Mouse (Mus musculus) MEL (cell line): ENCODE data around the gene Stmn1. TPM values are rescaled to one million over a fixed set of nuclear protein-coding genes. Genes with fewer than 3 reads are reported as not detected.
A peak's percentile ranks its signal among the peaks of the same experiment; 100 is the strongest.

Experiments
- DNase-seq: peaks from one replicate; pipeline ENCODE4 v3.0.0; 2011; ENCODE audit warnings: low read depth, low spot score
- H3K27ac ChIP-seq: 2 replicates; pipeline ENCODE4 v1.5.1; 2012; ENCODE audit warnings: low read depth, mild to moderate bottlenecking, control low read depth, low read length, moderate library complexity; ENCODE audit not compliant: control insufficient read depth
- H3K27me3 ChIP-seq, 2 experiments: fragments of 150-350 bp in 1 of 2; sonication (generic) in 1 of 2; 2 replicates each; pipeline ENCODE4 v1.6.1; 2012; ENCODE audit warnings: low read length in 2 of 2, mild to moderate bottlenecking in 2 of 2, improper control_type of control experiment in 1 of 2, moderate library complexity in 1 of 2; ENCODE audit not compliant: insufficient read depth in 2 of 2, control insufficient read depth in 1 of 2
- H3K36me3 ChIP-seq, 2 experiments: 2 replicates each; pipeline ENCODE4 v1.6.1; 2012 to 2014; ENCODE audit warnings: low read length in 2 of 2, improper control_type of control experiment in 1 of 2, inconsistent platforms in 1 of 2, mild to moderate bottlenecking in 1 of 2; ENCODE audit not compliant: insufficient read depth in 2 of 2, control insufficient read depth in 1 of 2
- H3K4me1 ChIP-seq, 2 experiments: fragments of 150-350 bp in 1 of 2; sonication (generic) in 1 of 2; 2 replicates each; pipeline ENCODE4 v1.6.1; 2012; ENCODE audit warnings: low read length in 2 of 2, improper control_type of control experiment in 1 of 2, mild to moderate bottlenecking in 1 of 2; ENCODE audit not compliant: insufficient read depth in 2 of 2, control insufficient read depth in 1 of 2
- H3K4me3 ChIP-seq, 2 experiments: fragments of 150-350 bp in 1 of 2; sonication (generic) in 1 of 2; 2 replicates each; pipeline ENCODE4 v1.5.1; 2012; ENCODE audit warnings: low read depth in 2 of 2, low read length in 2 of 2, mild to moderate bottlenecking in 2 of 2, moderate library complexity in 2 of 2, control low read depth in 1 of 2, improper control_type of control experiment in 1 of 2; ENCODE audit not compliant: control insufficient read depth in 1 of 2, insufficient read depth in 1 of 2
- H3K79me2 ChIP-seq: 2 replicates; pipeline ENCODE4 v1.6.1; 2012; ENCODE audit warnings: mild to moderate bottlenecking, low read length, moderate library complexity; ENCODE audit not compliant: control insufficient read depth, poor library complexity, insufficient read depth
- H3K9ac ChIP-seq: 2 replicates; pipeline ENCODE4 v1.6.1; 2012; ENCODE audit warnings: low read depth, mild to moderate bottlenecking, control low read depth, low read length, moderate library complexity; ENCODE audit not compliant: control insufficient read depth, poor library complexity, severe bottlenecking
- H3K9me3 ChIP-seq: fragments of 150-350 bp; sonication (generic); replicated peaks from 2 replicates; pipeline ENCODE4 v1.6.1; 2012; ENCODE audit warnings: mild to moderate bottlenecking, low read length, improper control_type of control experiment, moderate library complexity; ENCODE audit not compliant: insufficient read depth
- BHLHE40 ChIP-seq: IDR thresholded peaks from 2 replicates; pipeline ENCODE4 v1.6.1; 2012; ENCODE audit warnings: low read depth, mild to moderate bottlenecking, inconsistent platforms, low read length, improper control_type of control experiment, borderline replicate concordance
- CHD1 ChIP-seq: IDR thresholded peaks from 2 replicates; pipeline ENCODE4 v1.6.1; 2012; ENCODE audit warnings: low read depth, mild to moderate bottlenecking, inconsistent platforms, low read length, improper control_type of control experiment
- CHD2 ChIP-seq: IDR thresholded peaks from 2 replicates; pipeline ENCODE4 v1.6.1; 2011; ENCODE audit warnings: low read length, improper control_type of control experiment
- ELF1 ChIP-seq: IDR thresholded peaks from 2 replicates; pipeline ENCODE4 v1.6.1; 2014; ENCODE audit warnings: low read depth, mild to moderate bottlenecking, inconsistent platforms, low read length, improper control_type of control experiment, moderate library complexity
- EP300 ChIP-seq, 2 experiments: IDR thresholded peaks; 2 replicates each; pipeline ENCODE4 v1.6.1; 2011; ENCODE audit warnings: improper control_type of control experiment in 2 of 2, low read length in 2 of 2, low read depth in 1 of 2, mild to moderate bottlenecking in 1 of 2
- ETS1 ChIP-seq: IDR thresholded peaks from 2 replicates; pipeline ENCODE4 v1.6.1; 2012; ENCODE audit warnings: low read depth, mild to moderate bottlenecking, inconsistent platforms, low read length, improper control_type of control experiment, moderate library complexity
- GABPA ChIP-seq: IDR thresholded peaks from 2 replicates; pipeline ENCODE4 v1.6.1; 2012; ENCODE audit warnings: low read depth, mild to moderate bottlenecking, inconsistent platforms, low read length, improper control_type of control experiment, moderate library complexity
- HCFC1 ChIP-seq: IDR thresholded peaks from 2 replicates; pipeline ENCODE4 v1.6.1; 2012; ENCODE audit warnings: low read depth, mild to moderate bottlenecking, inconsistent platforms, low read length, improper control_type of control experiment, moderate library complexity
- JUND ChIP-seq: IDR thresholded peaks from 2 replicates; pipeline ENCODE4 v1.6.1; 2011; ENCODE audit warnings: low read depth, mild to moderate bottlenecking, improper control_type of control experiment, low read length
- MAX ChIP-seq: IDR thresholded peaks from 2 replicates; pipeline ENCODE4 v1.6.1; 2011; ENCODE audit warnings: low read length, improper control_type of control experiment
- MAZ ChIP-seq: IDR thresholded peaks from 2 replicates; pipeline ENCODE4 v1.6.1; 2012; ENCODE audit warnings: low read depth, mild to moderate bottlenecking, inconsistent platforms, low read length, improper control_type of control experiment
- MYB ChIP-seq: IDR thresholded peaks from 2 replicates; pipeline ENCODE4 v1.6.1; 2011; ENCODE audit warnings: mild to moderate bottlenecking, low read depth, low read length, improper control_type of control experiment
- MYC ChIP-seq: IDR thresholded peaks from 2 replicates; pipeline ENCODE4 v1.6.1; 2011; ENCODE audit warnings: low read depth, mild to moderate bottlenecking, low read length, improper control_type of control experiment, moderate library complexity
- NELFE ChIP-seq: IDR thresholded peaks from 2 replicates; pipeline ENCODE4 v1.6.1; 2011; ENCODE audit warnings: low read depth, low read length, improper control_type of control experiment
- NRF1 ChIP-seq: IDR thresholded peaks from 2 replicates; pipeline ENCODE4 v1.6.1; 2014; ENCODE audit warnings: low read depth, mild to moderate bottlenecking, inconsistent platforms, low read length, improper control_type of control experiment, moderate library complexity; ENCODE audit not compliant: poor library complexity, insufficient read depth, severe bottlenecking
- POLR2A ChIP-seq, 2 experiments: IDR thresholded peaks; 2 replicates each; pipeline ENCODE4 v1.6.1; 2011 to 2012; ENCODE audit warnings: low read length in 2 of 2, mild to moderate bottlenecking in 2 of 2, control low read depth in 1 of 2, improper control_type of control experiment in 1 of 2, low read depth in 1 of 2, moderate library complexity in 1 of 2; ENCODE audit not compliant: control insufficient read depth in 1 of 2, insufficient read depth in 1 of 2, poor library complexity in 1 of 2
- POLR2AphosphoS2 ChIP-seq: IDR thresholded peaks from 2 replicates; pipeline ENCODE4 v1.6.1; 2011; ENCODE audit warnings: low read length, improper control_type of control experiment
- RAD21 ChIP-seq: IDR thresholded peaks from 2 replicates; pipeline ENCODE4 v1.6.1; 2011; ENCODE audit warnings: mild to moderate bottlenecking, low read depth, low read length, improper control_type of control experiment
- RCOR1 ChIP-seq: IDR thresholded peaks from 2 replicates; pipeline ENCODE4 v1.6.1; 2012; ENCODE audit warnings: low read depth, mild to moderate bottlenecking, inconsistent platforms, low read length, improper control_type of control experiment
- TAL1 ChIP-seq: IDR thresholded peaks from 2 replicates; pipeline ENCODE4 v1.6.1; 2012; ENCODE audit warnings: mild to moderate bottlenecking, inconsistent platforms, low read length, moderate library complexity, mixed read lengths
- USF1 ChIP-seq: IDR thresholded peaks from 2 replicates; pipeline ENCODE4 v1.6.1; 2014; ENCODE audit warnings: low read depth, mild to moderate bottlenecking, inconsistent platforms, low read length, improper control_type of control experiment, moderate library complexity
- ZC3H11A ChIP-seq: IDR thresholded peaks from 2 replicates; pipeline ENCODE4 v1.6.1; 2012; ENCODE audit warnings: low read depth, mild to moderate bottlenecking, inconsistent platforms, low read length, improper control_type of control experiment
- ZKSCAN1 ChIP-seq: IDR thresholded peaks from 2 replicates; pipeline ENCODE4 v1.6.1; 2012; ENCODE audit warnings: low read depth, mild to moderate bottlenecking, inconsistent platforms, low read length, improper control_type of control experiment, moderate library complexity
- ZNF384 ChIP-seq: IDR thresholded peaks from 2 replicates; pipeline ENCODE4 v1.6.1; 2012; ENCODE audit warnings: low read depth, mild to moderate bottlenecking, inconsistent platforms, low read length, improper control_type of control experiment
- polyA plus RNA-seq, 2 experiments: library from polyadenylated mRNA; stranded (reverse) in 1 of 2; unstranded in 1 of 2; fragments of >175 nt in 1 of 2; fragments of >200 nt in 1 of 2; gene quantifications; 2 replicates each; pipeline versions ENCODE4 v1.2.1 to v1.2.4; 2012; ENCODE audit warnings: low replicate concordance in 2 of 2, low read depth in 1 of 2; ENCODE audit not compliant: insufficient read length in 2 of 2, insufficient read depth in 1 of 2, missing spikeins in 1 of 2
- total RNA-seq: library from RNA; depleted of rRNA; stranded (reverse); fragments of 300-350 nt; gene quantifications from 2 replicates; pipeline ENCODE4 v1.2.3, GENCODE M21; 2012

Gene Stmn1
- total and polyA plus RNA-seq, 3 experiments = 214 to 350 TPM; not detected in 1

DNA sequence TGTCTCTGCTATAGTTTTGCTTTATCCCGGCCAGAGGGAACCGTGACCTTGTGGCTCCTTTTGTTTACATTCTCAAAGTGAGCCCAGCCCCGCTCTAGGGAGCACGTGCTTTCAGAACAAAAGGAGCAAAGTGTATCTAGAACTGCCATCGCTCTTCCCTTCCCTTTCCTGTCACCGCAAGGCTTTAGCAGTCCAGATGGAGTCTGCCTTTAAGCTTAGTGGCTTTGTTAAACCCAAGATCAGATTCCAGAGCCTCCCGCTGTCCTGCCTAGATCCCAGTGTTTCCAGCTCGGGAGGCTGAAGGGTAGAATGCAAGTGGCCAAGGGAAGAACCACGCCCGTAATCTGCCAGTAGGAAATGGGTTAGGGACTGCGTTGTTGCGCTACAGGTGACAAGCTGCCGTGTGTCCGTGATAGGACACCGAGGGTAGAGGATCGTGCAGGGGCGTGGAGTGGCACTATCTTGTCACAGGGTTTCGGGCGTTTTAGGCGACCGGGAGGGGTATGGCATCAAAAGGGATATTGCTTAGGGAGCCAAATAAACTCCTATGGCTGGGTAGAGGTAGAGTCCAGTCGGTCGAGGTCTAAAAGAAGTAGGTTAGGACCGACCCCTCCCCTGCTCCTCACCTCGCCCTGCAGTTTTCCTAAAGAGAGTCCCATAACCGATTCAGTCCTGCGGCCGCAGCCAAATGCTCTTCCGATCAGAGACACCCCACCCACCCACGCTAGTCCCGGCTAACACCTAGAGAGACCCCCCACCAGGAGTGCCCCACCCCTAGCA, 495 bp upstream of the Stmn1 start (continued):
- no peak for TF ChIP-seq NELFE
- no peak for TF ChIP-seq POLR2AphosphoS2
- TF ChIP-seq HCFC1 = no peak
- TF ChIP-seq CHD1 = no peak

DNA sequence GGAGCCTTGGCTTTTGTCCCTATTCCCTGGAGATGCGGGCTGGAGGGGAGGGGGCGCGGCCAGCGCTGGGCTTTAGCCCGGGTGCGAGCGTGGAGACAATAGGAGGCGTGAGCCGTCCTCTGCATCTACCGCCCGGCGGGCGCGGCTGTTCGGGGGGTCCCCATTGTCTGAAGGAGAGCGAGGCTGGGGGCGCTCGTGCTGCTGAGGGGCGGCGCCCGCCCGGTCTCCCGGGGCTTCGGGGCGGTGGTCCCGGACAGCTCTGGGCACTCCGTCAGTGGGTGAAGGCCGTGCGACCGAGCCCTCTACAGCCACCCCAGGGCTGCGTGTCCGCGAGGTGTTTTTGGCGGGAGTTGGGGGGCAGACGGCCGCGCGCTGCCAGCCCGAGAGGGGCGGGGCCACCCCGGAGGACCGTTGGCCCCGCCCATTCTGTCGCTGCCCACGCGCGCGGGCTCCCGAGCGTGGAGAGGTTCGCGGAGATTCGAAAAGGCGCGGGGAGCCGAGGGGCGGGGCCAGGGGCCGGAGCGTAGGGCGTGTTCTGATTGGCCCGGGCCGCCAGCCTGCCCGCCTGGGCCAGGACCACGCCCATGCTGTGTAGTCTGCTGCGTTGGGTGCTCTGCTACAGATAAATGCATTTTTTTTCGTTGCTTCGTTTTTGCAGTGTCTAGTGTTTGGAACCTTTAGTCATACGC, 602 bp downstream of the Stmn1 start:
- DNase-seq = peak; percentile 95
- Histone ChIP-seq H3K4me1 (peaks cover 0 to 8% of the 10 kb centered on the region in 2 experiments; a peak in 1 of 4 replicates), H3K4me3 (peak overlapping the region; percentile 74 to 85), H3K79me2 (peaks cover 8% of the 10 kb centered on the region), H3K36me3 (peaks cover 5 to 13% of the 10 kb centered on the region in 2 experiments; a peak in 3 of 4 replicates), H3K9me3 (no peaks in the 10 kb centered on the region), H3K9ac (peak overlapping the region; percentile 89), H3K27me3 (no peaks in the 10 kb centered on the region)
- TF ChIP-seq CHD2 (no peak), MYB (0 out of 2 replicates have a peak, but pooled peaks have one; percentile 24), MAZ (no peak), USF1 (peak; percentile 43), RCOR1 (no peak), JUND (no peak), ZNF384 (peak; percentile 87), ZC3H11A (no peak), BHLHE40 (0 out of 2 replicates have a peak, but pooled peaks have one; percentile 15), MYC (0 out of 2 replicates have a peak, but pooled peaks have one; percentile 7), GABPA (no peak), ETS1 (0 out of 2 replicates have a peak, but pooled peaks have one; percentile 24), EP300 (IDR thresholded peaks at IDR 0.05; ENCODE audit: low read depth in 1 of 2, low read length in 2 of 2) (peak in 1 of 2 experiments; percentile 44; a peak in 1 of 4 replicates), MAX (peak; percentile 9; the same call in 1 of the 2 replicates), RAD21 (no peak), POLR2A (IDR thresholded peaks at IDR 0.05; ENCODE audit: control insufficient read depth in 1 of 2, insufficient read depth in 1 of 2, low read depth in 1 of 2, low read length in 2 of 2, poor library complexity in 1 of 2) (no peak), NRF1 (0 out of 2 replicates have a peak, but pooled peaks have one; percentile 26), TAL1 (no peak), ELF1 (no peak), ZKSCAN1 (no peak)
- TF ChIP-seq, all 39 proteins: peak for 9
- H3K27ac ChIP-seq = peak overlapping the region; percentile 78
